Mouse (Mus musculus): Measurements from ENCODE around the gene Dtx3l. TPM values are rescaled to one million over a fixed set of nuclear protein-coding genes. Genes with fewer than 3 reads are reported as not detected.

Gene Dtx3l
- polyA plus RNA-seq, 1 experiment from 2014 or later, result 6.2 TPM

DNA sequence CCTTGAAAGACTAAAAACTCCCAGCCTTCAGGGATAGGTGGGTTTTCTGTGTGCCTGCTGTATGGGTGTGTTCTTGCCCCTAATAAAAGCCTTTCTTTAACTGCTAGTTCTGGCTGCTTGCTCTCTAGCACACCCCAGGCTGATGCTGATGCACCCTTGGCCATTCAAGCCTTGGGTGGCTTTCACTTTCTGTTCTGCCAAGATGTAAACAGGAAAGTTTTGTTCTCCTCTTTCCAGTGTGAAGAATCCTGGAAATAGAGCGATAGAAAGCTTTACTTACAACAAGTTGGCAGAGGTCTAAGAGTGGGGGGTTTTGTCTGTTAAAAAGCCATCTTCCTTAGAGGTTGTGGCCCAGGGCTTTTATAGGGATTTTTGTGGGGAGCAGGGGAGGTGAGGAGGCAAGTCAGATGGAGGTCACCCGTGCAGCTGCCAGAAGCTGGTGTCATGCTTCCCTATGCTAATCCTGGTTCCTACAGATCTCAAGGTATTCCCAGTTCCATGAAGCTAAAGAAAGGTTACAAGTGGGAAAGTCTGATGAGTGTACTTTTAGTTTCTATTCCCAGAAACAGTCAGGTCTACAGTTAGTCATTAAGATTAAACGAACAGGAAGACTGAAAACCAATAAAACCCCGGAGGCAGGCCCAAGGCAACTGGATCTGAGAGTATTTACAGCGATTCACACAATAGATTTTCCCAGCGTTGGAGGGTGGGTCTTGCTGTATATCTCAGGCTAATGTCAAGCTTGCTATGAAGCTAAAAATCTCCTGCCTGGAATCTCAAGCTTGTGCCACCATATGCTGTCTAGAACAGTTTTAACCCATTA, 20.0 kb downstream of the Dtx3l start:
- H3K9ac ChIP-seq (replicated peaks; ENCODE audit: low read depth), result no peak overlapping the region
- DNase-seq (ENCODE audit: low spot score) (peak; percentile 11), ATAC-seq (no peak)
- H3K27me3 ChIP-seq (replicated peaks; ENCODE audit: insufficient read depth, low read length), result no peaks in the 10 kb centered on the region
- TF ChIP-seq EP300 (IDR thresholded peaks at IDR 0.05) (no peak), CTCF (IDR thresholded peaks at IDR 0.05) (no peak)
- no peak overlapping the region for H3K4me2 ChIP-seq (replicated peaks; ENCODE audit: low read depth, low read length)
- no peak overlapping the region for H3K27ac ChIP-seq (ENCODE audit: low read length)
- no peaks in the 10 kb centered on the region for H3K4me1 ChIP-seq (ENCODE audit: insufficient read depth, low read depth, low read length)
- no peaks in the 10 kb centered on the region for H3K9me3 ChIP-seq (ENCODE audit: low read length)
- no peak overlapping the region for H3K4me3 ChIP-seq (ENCODE audit: low read depth, low read length)
- H3K36me3 ChIP-seq (ENCODE audit: insufficient read depth, low read length), result no peaks in the 10 kb centered on the region
- WGBS, result 81% methylated on average over 6 of the region's 6 CpGs

DNA sequence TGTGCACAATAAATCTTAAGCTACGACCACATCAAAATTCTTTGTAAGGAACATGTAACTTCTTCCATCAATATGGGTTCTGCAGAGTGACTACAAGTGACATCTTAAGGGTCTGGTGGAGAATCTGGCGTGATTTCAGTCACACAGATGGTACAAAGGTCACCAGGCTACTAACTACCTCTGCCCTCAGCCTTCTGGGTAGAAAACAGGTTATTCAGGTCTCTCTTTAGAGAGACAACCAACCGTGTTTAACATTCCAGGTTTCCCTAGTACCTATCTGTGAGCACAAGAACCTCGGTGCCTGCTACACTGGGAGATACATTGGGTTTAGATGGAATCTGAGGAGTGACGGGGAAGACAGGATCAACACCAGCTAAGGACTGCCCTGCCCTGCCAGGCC, 24.6 kb downstream of the Dtx3l start:
- no peak overlapping the region for H3K4me2 ChIP-seq (replicated peaks; ENCODE audit: low read depth, low read length)
- ATAC-seq, result no peak
- no peak overlapping the region for H3K4me3 ChIP-seq (ENCODE audit: low read depth, low read length)
- no peaks in the 10 kb centered on the region for H3K9me3 ChIP-seq (ENCODE audit: low read length)
- no peaks in the 10 kb centered on the region for H3K4me1 ChIP-seq (ENCODE audit: insufficient read depth, low read depth, low read length)
- no peak overlapping the region for H3K27ac ChIP-seq (ENCODE audit: low read length)
- H3K36me3 ChIP-seq (ENCODE audit: insufficient read depth, low read length), result no peaks in the 10 kb centered on the region
- DNase-seq (ENCODE audit: low spot score), result no peak
- H3K9ac ChIP-seq (replicated peaks; ENCODE audit: low read depth), result no peak overlapping the region
- TF ChIP-seq EP300 (IDR thresholded peaks at IDR 0.05), result no peak
- no peaks in the 10 kb centered on the region for H3K27me3 ChIP-seq (replicated peaks; ENCODE audit: insufficient read depth, low read length)
- WGBS, result 45% methylated on average over 5 of the region's 5 CpGs

DNA sequence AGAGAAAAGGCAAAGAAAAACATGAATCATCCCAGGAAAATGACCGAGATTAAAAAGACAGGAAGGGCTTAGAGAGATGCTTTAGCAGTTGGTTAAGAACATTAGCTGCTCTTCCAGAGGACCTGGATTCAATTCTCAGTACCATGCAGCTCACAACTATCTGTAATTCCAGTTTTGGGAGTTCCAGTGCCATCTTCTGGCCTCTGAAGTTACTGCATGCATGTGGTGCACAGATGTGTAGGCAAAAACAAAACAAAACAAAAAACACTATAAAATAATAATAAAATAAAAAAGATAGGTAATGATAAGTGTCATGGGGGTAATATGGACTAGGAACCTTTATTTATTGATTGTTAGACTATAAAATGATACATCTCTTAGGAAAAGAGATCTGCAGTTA, 25.4 kb downstream of the Dtx3l start:
- Histone ChIP-seq H3K27ac (ENCODE audit: low read length) (no peak overlapping the region), H3K4me3 (ENCODE audit: low read depth, low read length) (no peak overlapping the region), H3K4me1 (ENCODE audit: insufficient read depth, low read depth, low read length) (no peaks in the 10 kb centered on the region), H3K9me3 (ENCODE audit: low read length) (no peaks in the 10 kb centered on the region), H3K27me3 (replicated peaks; ENCODE audit: insufficient read depth, low read length) (no peaks in the 10 kb centered on the region), H3K36me3 (ENCODE audit: insufficient read depth, low read length) (no peaks in the 10 kb centered on the region), H3K9ac (replicated peaks; ENCODE audit: low read depth) (no peak overlapping the region), H3K4me2 (replicated peaks; ENCODE audit: low read depth, low read length) (no peak overlapping the region)
- 70% methylated on average over 1 of the region's 1 CpGs for WGBS
- no peak for ATAC-seq
- DNase-seq (ENCODE audit: low spot score), result no peak
- TF ChIP-seq CTCF (IDR thresholded peaks at IDR 0.05) (peak; percentile 56), EP300 (IDR thresholded peaks at IDR 0.05) (no peak)

DNA sequence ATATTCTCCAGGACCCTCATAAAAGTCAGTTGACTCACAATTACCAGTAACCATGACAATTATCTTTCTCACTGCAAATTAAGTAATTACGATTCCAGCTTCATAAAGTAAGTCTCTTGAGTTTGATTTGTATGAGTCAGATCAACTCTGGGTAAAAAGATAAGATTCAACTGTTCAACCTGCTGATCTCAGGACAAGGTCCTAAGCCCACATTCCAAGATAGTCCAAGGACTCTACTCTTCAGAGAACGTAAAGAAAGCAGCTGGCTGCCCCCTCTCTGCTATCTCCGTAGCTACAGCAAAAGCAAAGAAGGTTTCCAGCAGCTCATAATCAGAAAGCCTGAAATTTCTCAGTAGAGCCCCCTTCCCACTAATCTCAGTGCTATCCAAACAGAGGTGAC, 27.5 kb downstream of the Dtx3l start:
- Histone ChIP-seq H3K4me3 (ENCODE audit: low read depth, low read length) (no peak overlapping the region), H3K9ac (replicated peaks; ENCODE audit: low read depth) (no peak overlapping the region), H3K27me3 (replicated peaks; ENCODE audit: insufficient read depth, low read length) (no peaks in the 10 kb centered on the region), H3K36me3 (ENCODE audit: insufficient read depth, low read length) (no peaks in the 10 kb centered on the region), H3K4me1 (ENCODE audit: insufficient read depth, low read depth, low read length) (no peaks in the 10 kb centered on the region), H3K9me3 (ENCODE audit: low read length) (no peaks in the 10 kb centered on the region), H3K4me2 (replicated peaks; ENCODE audit: low read depth, low read length) (no peak overlapping the region), H3K27ac (ENCODE audit: low read length) (no peak overlapping the region)
- no peak for DNase-seq (ENCODE audit: low spot score)
- no peak for TF ChIP-seq CTCF (IDR thresholded peaks at IDR 0.05)
- TF ChIP-seq EP300 (IDR thresholded peaks at IDR 0.05), result no peak
- 43% methylated on average over 3 of the region's 3 CpGs for WGBS
- ATAC-seq, result no peak

DNA sequence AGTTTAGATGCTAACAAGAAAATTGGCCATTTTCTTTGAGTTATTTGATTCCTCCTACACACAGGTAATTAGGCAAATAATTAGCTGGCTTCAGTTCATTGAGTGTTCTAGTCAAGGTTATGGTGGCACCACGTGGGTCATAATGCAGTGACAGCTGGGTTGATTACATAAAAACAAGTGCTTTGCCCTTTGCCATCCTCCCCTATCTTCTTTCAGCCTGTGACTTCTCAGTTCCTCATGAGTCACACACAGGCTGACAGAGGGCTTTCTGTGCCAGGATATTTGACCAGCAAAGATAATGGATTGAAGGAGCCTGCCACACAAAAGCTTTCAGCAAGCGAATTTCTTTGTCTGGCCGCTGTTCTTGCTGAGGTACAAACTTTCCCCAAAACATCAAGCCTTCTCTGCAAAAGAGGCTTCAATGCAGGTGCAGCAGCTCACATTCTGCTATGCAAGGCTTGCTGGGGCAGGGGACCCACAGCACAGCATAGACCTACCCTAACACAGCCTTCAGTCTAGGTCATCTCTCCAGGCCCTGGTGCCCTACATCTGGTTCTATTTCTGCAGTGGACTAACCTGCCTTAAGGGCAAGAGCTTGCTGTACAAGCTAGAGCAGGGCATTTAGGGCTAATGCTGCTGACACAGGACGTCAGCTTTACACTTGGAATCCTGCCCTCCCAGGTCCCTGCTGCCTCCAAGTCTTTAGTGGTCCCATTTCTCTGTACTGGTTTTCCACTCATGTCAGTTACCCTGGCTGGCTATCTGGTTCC, 31.3 kb downstream of the Dtx3l start:
- no peaks in the 10 kb centered on the region for H3K36me3 ChIP-seq (ENCODE audit: insufficient read depth, low read length)
- TF ChIP-seq CTCF (IDR thresholded peaks at IDR 0.05), result no peak
- no peak for TF ChIP-seq EP300 (IDR thresholded peaks at IDR 0.05)
- H3K4me2 ChIP-seq (replicated peaks; ENCODE audit: low read depth, low read length), result no peak overlapping the region
- ATAC-seq, result no peak
- no peaks in the 10 kb centered on the region for H3K27me3 ChIP-seq (replicated peaks; ENCODE audit: insufficient read depth, low read length)
- no peak overlapping the region for H3K4me3 ChIP-seq (ENCODE audit: low read depth, low read length)
- H3K9me3 ChIP-seq (ENCODE audit: low read length), result no peaks in the 10 kb centered on the region
- H3K9ac ChIP-seq (replicated peaks; ENCODE audit: low read depth), result no peak overlapping the region
- no peak for DNase-seq (ENCODE audit: low spot score)
- no peaks in the 10 kb centered on the region for H3K4me1 ChIP-seq (ENCODE audit: insufficient read depth, low read depth, low read length)
- H3K27ac ChIP-seq (ENCODE audit: low read length), result no peak overlapping the region
- 62% methylated on average over 4 of the region's 4 CpGs for WGBS

DNA sequence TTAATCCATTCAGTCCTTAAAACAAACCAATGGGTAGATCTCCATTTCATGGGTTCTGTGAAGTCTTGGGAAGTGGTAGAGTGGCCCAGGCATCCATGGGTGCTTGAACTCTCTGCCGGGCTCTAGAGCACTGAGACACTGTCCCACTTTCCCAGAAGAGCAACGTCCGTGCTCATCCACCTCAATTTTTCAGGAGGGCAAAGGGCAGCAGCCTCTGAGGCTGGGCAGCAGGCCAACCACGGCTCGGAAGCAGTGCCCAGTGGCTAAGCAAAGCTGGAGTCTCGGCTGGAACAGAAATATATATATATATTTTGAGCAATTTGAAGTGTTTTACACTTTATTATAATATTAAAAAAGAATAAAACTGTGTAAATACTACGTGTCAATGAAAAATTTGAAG, 32.1 kb downstream of the Dtx3l start:
- Histone ChIP-seq H3K27me3 (replicated peaks; ENCODE audit: insufficient read depth, low read length) (no peaks in the 10 kb centered on the region), H3K9me3 (ENCODE audit: low read length) (no peaks in the 10 kb centered on the region), H3K4me2 (replicated peaks; ENCODE audit: low read depth, low read length) (no peak overlapping the region), H3K27ac (ENCODE audit: low read length) (no peak overlapping the region), H3K36me3 (ENCODE audit: insufficient read depth, low read length) (no peaks in the 10 kb centered on the region), H3K4me1 (ENCODE audit: insufficient read depth, low read depth, low read length) (no peaks in the 10 kb centered on the region), H3K9ac (replicated peaks; ENCODE audit: low read depth) (no peak overlapping the region), H3K4me3 (ENCODE audit: low read depth, low read length) (no peak overlapping the region)
- no peak for DNase-seq (ENCODE audit: low spot score)
- TF ChIP-seq CTCF (IDR thresholded peaks at IDR 0.05) (no peak), EP300 (IDR thresholded peaks at IDR 0.05) (no peak)
- no peak for ATAC-seq
- WGBS, result 56% methylated on average over 7 of the region's 7 CpGs
